Mouse (Mus musculus) stomach, postnatal 0 days (tissue): ENCODE data around the gene Ccl25.

Source experiments
- CTCF ChIP-seq: IDR thresholded peaks from 2 replicates; pipeline ENCODE4 v1.5.1; 2016; ENCODE audit warnings: antibody characterized with exemption, low read depth, mild to moderate bottlenecking, moderate library complexity
- EP300 ChIP-seq: optimal IDR thresholded peaks from 2 replicates; pipeline ENCODE3; 2016; ENCODE audit warnings: antibody characterized with exemption

GRCm38 (mm10) chr8:4305838-4306237 is 19.2 kb upstream of the Ccl25 start:
- TF ChIP-seq CTCF (no peak), EP300 (no peak)
